Mouse (Mus musculus) Patski (cell line): ENCODE measurements around the gene Rap1b. TPM values are rescaled to one million over a fixed set of nuclear protein-coding genes. Genes with fewer than 3 reads are reported as not detected.

Experiments
- ATAC-seq: fragments of 100-300 bp; one replicate; pipeline ENCODE4 v1.8.0; 2021
- CTCF ChIA-PET: fragments of 350-600 bp; sonication (Branson Sonifier 250); formaldehyde crosslinking; loops from one replicate; lab custom pipeline; 2022; ENCODE audit warnings: inconsistent platforms; lab: Charles Lee
- POLR2A ChIA-PET: fragments of 350-600 bp; sonication (Branson Sonifier 250); formaldehyde crosslinking; loops from one replicate; lab custom pipeline; 2022; ENCODE audit warnings: antibody characterized with exemption, inconsistent platforms; lab: Charles Lee
- DNase-seq: peaks from one replicate; pipeline ENCODE4 v3.0.0-alpha.2; 2011; ENCODE audit warnings: low read depth, low spot score
- H3K27me3 ChIP-seq: fragments of 371-371 bp; one replicate; pipeline ENCODE4 v1.5.1; 2021
- CTCF ChIP-seq: fragments of 100-300 bp; IDR thresholded peaks from one replicate; pipeline ENCODE4 v1.5.1; 2021
- in situ Hi-C: fragments of 300-500 bp; cut with MboI; formaldehyde crosslinking; loops from 3 replicates; pipeline ENCODE4 v1.11.1; 2018; ENCODE audit warnings: low pct_unique_long_range_greater_than_20kb, mixed read lengths
- polyA plus RNA-seq: library from polyadenylated mRNA; unstranded; gene quantifications from one replicate; pipeline ENCODE4 v1.2.3, GENCODE M21; 2021

The Rap1b gene
- polyA plus RNA-seq, 1 experiment from 2014 or later = 95.5 TPM

DNA sequence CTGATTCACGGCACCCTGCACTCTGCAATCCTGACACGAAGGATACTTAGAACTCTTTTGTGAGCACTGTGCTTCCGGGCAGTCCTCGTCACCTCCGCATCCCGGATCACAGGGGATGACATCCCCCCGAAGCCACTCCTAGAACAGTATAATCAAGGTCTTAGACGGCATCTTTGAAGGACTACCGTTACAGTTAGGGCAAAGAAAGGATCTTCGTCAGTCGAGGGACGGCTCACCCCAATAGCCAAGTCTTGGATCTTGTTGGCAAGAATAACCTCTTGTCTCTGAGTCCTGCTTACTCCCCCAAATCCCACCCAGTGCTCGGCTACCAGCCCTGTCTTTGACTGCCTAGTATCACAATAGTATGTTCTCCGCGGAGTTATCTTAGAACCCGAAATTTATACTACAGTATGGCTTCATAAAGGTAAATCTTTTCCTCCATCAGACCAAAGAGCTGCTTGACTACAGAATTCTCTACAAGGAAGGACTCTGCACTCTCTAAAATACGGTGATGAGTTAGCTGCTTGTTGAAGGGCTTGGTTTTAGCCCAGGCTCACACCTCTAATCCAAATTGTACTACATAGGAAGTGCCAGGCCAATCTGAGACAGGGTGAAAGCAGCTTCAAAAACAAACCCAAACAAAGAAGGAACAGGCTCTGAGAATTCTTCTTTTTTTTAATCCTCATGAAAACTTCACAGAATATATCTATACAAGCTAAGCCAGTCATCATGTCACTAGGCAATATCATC is 55.2 kb downstream of the Rap1b start:
- POLR2A ChIA-PET = interaction anchor here (1.0 kb wide), 1 partner anchor 17 kb away, joined by 4 read pairs; no protein-coding TSS in a partner anchor
- CTCF ChIA-PET = interaction anchor here (1.4 kb wide), 1 partner anchor 15 kb away, joined by 4 read pairs; no protein-coding TSS in a partner anchor
- no peak for TF ChIP-seq CTCF
- H3K27me3 ChIP-seq = no peaks in the 10 kb centered on the region
- in situ Hi-C loops = no loop called here
- ATAC-seq (no peak), DNase-seq (no peak)

DNA sequence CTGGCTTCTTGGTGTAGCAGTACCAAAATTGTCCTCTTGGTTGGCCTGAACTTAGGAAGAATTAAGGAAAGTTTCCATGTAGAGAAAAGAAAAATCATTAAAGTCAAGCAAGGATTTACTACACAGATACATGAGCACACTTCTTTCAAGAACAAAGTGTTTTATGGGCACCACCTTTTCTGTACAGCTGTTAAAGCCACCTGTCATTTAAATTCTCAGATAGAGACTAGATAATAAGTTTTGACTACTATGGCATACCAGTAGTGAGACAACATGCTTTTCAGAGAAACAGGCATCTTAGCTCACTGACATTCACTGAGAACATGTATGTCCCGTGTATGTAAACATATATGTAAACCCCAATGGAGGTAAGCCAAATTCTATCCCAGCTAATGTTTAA is 55.8 kb downstream of the Rap1b start:
- CTCF ChIA-PET = interaction anchor here (1.4 kb wide), 1 partner anchor 15 kb away, joined by 4 read pairs; no protein-coding TSS in a partner anchor
- no peak for ATAC-seq

DNA sequence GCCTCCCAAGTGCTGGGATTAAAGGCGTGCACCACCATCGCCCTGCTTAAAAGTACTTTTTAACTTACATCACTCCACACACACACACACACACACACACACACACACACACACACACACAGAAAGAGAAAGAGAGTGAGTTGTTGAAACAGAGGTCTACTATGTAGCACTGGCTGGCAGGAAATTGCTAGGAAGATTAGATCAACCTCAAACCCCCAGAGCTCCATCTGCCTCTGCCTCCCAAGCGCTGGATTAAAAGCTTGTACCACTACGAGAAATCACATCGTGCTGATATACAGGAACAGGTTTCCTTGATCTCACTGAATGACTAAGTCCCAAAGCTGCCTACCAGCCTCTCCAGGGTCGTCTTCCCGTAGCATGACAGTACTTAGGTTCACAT is 61.2 kb downstream of the Rap1b start:
- in situ Hi-C loops = no loop called here
- CTCF ChIA-PET = interaction anchor here (1.1 kb wide), 1 partner anchor 9 kb away, joined by 3 read pairs; no protein-coding TSS in a partner anchor
- DNase-seq = no peak
- H3K27me3 ChIP-seq = no peaks in the 10 kb centered on the region
- no peak for ATAC-seq
- TF ChIP-seq CTCF = no peak
- POLR2A ChIA-PET = no interaction called here

More for the DNA sequence above, 55.8 kb downstream of the Rap1b start:
- no peak for DNase-seq
- POLR2A ChIA-PET = no interaction called here
- in situ Hi-C loops = no loop called here
- no peaks in the 10 kb centered on the region for H3K27me3 ChIP-seq
- no peak for TF ChIP-seq CTCF

DNA sequence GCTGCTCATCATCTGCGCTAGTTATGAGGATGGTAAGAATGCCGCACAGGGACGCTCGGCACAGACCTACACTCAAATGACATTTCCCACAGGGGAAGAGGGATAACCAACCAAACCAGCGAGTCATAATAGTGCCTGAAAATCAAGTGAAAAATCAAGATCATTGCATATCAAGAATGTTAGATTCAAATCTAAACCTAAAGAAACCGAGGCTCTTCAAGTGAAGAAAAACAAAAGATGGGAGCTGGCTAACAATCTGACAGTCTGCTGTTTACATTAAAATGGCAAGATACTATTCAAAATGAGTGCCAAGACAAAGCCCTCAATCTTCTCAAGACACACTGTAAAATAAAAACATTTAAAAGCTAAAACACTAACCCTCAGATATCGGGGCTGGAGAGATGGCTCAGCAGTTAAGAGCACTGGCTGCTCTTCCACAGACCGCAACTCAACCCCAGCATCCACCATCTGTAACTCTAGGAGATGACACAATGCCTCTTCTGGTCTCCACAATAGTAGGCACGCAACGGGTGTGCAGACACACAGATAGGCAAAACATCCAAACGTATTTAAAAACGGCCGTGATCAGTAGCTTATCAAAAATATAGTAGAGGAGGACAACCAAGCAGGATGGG is 61.9 kb downstream of the Rap1b start:
- no peak for DNase-seq
- ChIA-PET CTCF (interaction anchor here (1.1 kb wide), 1 partner anchor 8 kb away, joined by 3 read pairs; no protein-coding TSS in a partner anchor), POLR2A (no interaction called here)
- TF ChIP-seq CTCF = no peak
- no peak for ATAC-seq
- in situ Hi-C loops = no loop called here
- no peaks in the 10 kb centered on the region for H3K27me3 ChIP-seq

DNA sequence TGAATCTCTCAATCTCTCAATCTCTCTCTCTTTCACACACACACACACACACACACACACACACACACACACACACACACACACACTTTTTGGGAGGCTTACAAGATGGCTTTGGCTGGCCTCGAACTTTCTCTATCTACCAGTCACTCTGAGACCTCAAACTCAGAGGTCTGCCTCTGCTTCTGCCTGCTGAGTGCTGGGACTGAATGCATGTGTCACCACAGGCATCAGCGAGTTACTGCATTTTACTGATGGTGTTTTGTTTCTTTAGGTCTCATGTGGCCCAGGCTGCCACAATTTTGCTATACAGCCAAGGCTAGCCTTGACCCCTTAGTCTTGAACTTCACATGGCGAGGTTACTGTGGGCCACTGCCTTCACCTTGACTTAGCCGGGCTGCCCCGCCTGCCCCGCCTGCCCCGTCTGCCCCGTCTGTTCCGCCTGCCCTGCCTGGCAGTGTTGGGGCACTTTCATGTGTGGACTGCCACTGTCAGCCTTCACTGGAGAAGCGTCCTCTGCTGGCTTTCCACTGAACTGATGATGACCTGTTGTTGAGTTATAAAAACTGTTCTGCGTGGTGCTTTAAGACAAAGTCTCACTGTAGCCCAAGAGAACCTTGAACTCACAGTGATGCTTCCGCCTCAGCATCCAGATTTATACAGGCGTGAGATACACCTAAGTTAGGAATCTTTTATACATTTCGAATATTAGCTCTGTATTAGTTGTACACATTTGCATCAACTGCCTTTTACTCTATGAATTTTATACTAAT is 63.2 kb downstream of the Rap1b start:
- DNase-seq = no peak
- ChIA-PET POLR2A (no interaction called here), CTCF (interaction anchor here (1.0 kb wide), 1 partner anchor 10 kb away, joined by 3 read pairs; no protein-coding TSS in a partner anchor)
- no peaks in the 10 kb centered on the region for H3K27me3 ChIP-seq
- in situ Hi-C loops = no loop called here
- no peak for TF ChIP-seq CTCF
- no peak for ATAC-seq

DNA sequence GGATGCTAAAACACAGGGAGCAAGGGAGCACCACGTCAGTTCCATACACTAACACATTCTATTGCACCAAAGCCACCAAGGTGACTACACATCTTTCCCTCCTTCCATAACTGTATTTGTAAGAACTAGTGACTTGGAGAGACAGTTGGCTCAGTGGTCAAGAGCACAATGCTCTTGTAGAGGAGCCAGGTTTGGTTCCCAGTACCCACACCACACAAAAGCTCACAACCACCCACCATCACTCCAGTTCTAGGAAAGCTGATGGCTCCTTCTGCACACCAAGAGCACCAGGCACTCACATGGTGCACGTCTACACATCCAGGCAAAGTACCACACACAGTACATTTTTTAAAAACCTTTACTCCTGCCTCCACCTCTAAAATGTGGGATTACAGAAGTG is 63.8 kb downstream of the Rap1b start:
- ChIA-PET POLR2A (interaction anchor here (0.7 kb wide), 1 partner anchor 638 kb away, joined by 7 read pairs; no protein-coding TSS in a partner anchor), CTCF (interaction anchor here (1.0 kb wide), 1 partner anchor 9 kb away, joined by 3 read pairs; no protein-coding TSS in a partner anchor)
- TF ChIP-seq CTCF = no peak
- ATAC-seq (no peak), DNase-seq (no peak)
- in situ Hi-C loops = no loop called here
- H3K27me3 ChIP-seq = no peaks in the 10 kb centered on the region

DNA sequence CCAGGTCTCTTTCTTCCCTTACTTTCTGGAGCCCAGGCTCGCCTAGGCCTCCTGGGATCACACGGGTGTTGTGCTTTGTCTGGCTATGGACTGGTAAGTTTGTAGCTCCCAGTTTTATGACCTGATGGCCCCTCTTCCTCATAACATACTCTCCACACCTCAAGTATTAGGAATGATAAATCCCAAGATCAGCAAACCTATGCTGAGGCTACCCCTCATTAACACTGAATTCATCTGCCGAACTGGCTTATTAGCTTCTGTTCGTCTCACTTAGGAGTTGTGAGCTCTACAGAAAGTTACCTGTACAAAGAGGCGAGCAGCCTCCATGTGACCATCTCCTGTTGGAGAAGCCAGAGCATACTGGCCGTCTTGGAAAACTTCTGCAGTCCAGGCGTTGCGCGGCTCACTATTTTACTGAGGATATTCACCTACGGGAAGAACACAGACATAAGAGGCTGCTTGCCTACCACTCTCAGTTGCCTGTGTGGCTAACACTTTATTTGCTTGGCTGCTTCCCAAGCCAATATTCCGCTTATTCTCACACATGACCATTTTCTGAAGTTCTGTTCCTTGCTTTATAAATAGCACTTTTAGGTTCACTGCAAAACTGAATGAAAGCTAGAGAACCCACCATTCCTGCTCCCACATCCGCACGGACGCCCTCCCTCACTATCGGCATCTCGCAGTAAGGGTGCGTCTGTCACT is 64.7 kb downstream of the Rap1b start:
- DNase-seq (no peak), ATAC-seq (no peak)
- no peaks in the 10 kb centered on the region for H3K27me3 ChIP-seq
- ChIA-PET POLR2A (interaction anchor here (0.7 kb wide), 1 partner anchor 637 kb away, joined by 7 read pairs; no protein-coding TSS in a partner anchor), CTCF (interaction anchor here (1.0 kb wide), 1 partner anchor 8 kb away, joined by 3 read pairs; no protein-coding TSS in a partner anchor)
- in situ Hi-C loops = no loop called here
- no peak for TF ChIP-seq CTCF

DNA sequence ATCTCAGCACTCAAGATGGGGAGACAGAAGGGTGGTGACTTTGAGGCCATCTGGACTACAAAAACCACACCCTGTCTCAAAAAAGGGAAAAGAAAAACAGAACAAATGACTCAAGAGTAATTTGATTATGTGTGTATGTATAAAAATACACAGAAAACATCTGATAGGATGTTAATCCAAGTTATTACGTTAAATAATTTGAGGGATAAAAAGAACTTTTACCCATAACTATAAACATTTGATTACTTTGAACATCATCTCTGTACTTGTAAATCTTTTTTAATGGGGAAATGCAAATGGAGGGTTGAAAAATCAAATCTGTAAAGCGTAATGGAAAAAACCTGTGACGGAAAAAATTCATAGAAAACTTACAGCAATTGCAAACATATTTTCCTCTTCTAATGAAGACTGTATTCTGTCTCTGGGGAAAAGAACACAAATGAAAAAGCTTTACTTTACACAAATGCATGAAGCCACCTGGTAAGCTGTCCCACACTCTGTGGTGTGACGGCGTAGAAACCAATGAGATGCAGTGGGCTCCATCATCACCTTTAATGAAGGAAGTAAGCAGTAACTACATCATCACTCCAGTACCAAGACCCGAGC is 65.4 kb downstream of the Rap1b start:
- TF ChIP-seq CTCF = no peak
- CTCF ChIA-PET = no interaction called here
- DNase-seq = no peak
- in situ Hi-C loops = no loop called here
- no peak for ATAC-seq
- POLR2A ChIA-PET = no interaction called here
- H3K27me3 ChIP-seq = no peaks in the 10 kb centered on the region

DNA sequence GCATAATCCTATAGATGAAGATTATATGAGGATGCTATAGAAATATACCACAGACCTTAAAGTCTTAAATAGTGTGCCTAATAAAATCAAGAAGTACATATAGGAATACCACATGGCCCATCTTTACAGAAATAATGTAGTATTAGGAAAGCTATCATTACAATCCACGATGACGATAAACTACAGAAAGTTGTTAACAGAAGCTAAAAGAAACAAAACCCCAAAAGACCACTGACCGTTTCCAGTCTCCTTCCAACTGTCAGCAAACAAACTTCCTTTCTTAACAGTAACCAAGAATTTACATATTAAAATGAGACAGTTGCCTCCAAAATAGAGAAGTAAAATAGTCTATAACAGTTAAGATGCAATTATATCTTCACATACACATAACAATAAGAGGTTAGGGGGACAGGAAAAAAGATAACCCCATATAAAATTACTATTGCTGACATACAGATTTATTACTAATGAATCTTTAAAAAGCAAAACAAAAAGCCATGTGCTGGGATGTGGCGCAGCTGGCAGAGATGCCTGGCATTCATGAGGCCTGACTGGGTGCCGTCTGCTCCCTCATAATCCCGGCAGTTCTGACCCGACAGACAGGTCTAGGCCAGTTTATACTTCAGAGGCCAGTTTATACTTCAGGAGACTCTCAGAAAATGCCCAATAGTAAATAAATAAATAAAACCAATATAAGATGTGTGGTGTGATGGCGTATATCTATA is 66.1 kb downstream of the Rap1b start:
- ATAC-seq (no peak), DNase-seq (no peak)
- no peak for TF ChIP-seq CTCF
- ChIA-PET CTCF (no interaction called here), POLR2A (no interaction called here)
- in situ Hi-C loops = no loop called here
- no peaks in the 10 kb centered on the region for H3K27me3 ChIP-seq
